Mouse (Mus musculus) urinary bladder, postnatal 0 days (tissue): ENCODE measurements around the gene Apba1. TPM values are rescaled to one million over a fixed set of nuclear protein-coding genes. Genes with fewer than 3 reads are reported as not detected.

Experiments
- polyA plus RNA-seq: library from polyadenylated mRNA; unstranded; fragments of >200 nt; fragmentation: Nextera tagmentation; extraction: Ambion mirVana; gene quantifications from 2 replicates; pipeline ENCODE4 v1.2.1, GENCODE M21; 2015

Apba1 gene
- 0.33 and 0.40 TPM in 2 replicates for polyA plus RNA-seq

GRCm38 (mm10) chr19:23758554-23759321 is at the start of gene Apba1:
Apba1 (plus strand) TSS chr19:23758887.

Other genes starting within 250 kb of the Apba1 start
- not detected in 2 replicates for gene 1700028P14Rik, start 106.1 kb upstream of the Apba1 start, polyA plus RNA-seq
- 5.5 and 6.1 TPM in 2 replicates for gene Ptar1, start 71.5 kb upstream of the Apba1 start, polyA plus RNA-seq